In genomic region chr7:79536157-79536641, GRCm38 (mm10) we compare ENCODE assay signal across 8 mouse cellular contexts.
A peak's percentile ranks its signal among the peaks of the same experiment; 100 is the strongest.
DNase-seq lines count a peak whose midpoint lies in the region; ATAC-seq lines count a peak whose summit lies in the region.

No protein-coding gene starts in this region.

- H3K4me3 ChIP-seq in heart, embryonic 15.5 days = peak overlapping the region; percentile 45
- H3K4me3 ChIP-seq in forebrain, embryonic 10.5 days = peak overlapping the region; percentile 59
- peak overlapping the region; percentile 51 for H3K4me3 ChIP-seq in neural tube, embryonic 12.5 days

- intact Hi-C loops in left cerebral cortex, postnatal 14 days (cut with DNase I) = no loop called here
- intact Hi-C loops in gastrocnemius, postnatal 36 days (cut with DNase I) = no loop called here

- no peak overlapping the region; the same call in 1 of the 2 replicates for H3K9ac ChIP-seq in heart, embryonic 15.5 days
- peak overlapping the region; percentile 80 for H3K9ac ChIP-seq in neural tube, embryonic 12.5 days

- peak overlapping the region; percentile 72 for H3K4me2 ChIP-seq in heart, embryonic 15.5 days
- peak overlapping the region; percentile 73 for H3K4me2 ChIP-seq in neural tube, embryonic 12.5 days (replicated peaks)

- peaks cover 98% of the 10 kb centered on the region for H3K27me3 ChIP-seq in heart, embryonic 15.5 days
- H3K27me3 ChIP-seq in forebrain, embryonic 10.5 days (ENCODE audit: poor library complexity, severe bottlenecking) = peaks cover 100% of the 10 kb centered on the region
- peaks cover 38% of the 10 kb centered on the region for H3K27me3 ChIP-seq in neural tube, embryonic 12.5 days (replicated peaks)

- no peaks in the 10 kb centered on the region for H3K36me3 ChIP-seq in heart, embryonic 15.5 days
- peaks cover 23% of the 10 kb centered on the region for H3K36me3 ChIP-seq in forebrain, embryonic 10.5 days (replicated peaks)
- H3K36me3 ChIP-seq in neural tube, embryonic 12.5 days = peaks cover 10% of the 10 kb centered on the region

- under 1% methylated on average over 27 of the region's 27 CpGs for WGBS in heart, embryonic 15.5 days
- 2% methylated on average over 27 of the region's 27 CpGs for WGBS in forebrain, embryonic 10.5 days
- WGBS in neural tube, embryonic 12.5 days = under 1% methylated on average over 27 of the region's 27 CpGs

- H3K9me3 ChIP-seq in heart, embryonic 15.5 days (replicated peaks) = no peaks in the 10 kb centered on the region
- no peaks in the 10 kb centered on the region for H3K9me3 ChIP-seq in forebrain, embryonic 10.5 days
- no peaks in the 10 kb centered on the region for H3K9me3 ChIP-seq in neural tube, embryonic 12.5 days

- H3K27ac ChIP-seq in heart, embryonic 15.5 days = no peak overlapping the region
- peak overlapping the region; percentile 95 for H3K27ac ChIP-seq in forebrain, embryonic 10.5 days
- H3K27ac ChIP-seq in neural tube, embryonic 12.5 days = peak overlapping the region; percentile 98

- ATAC-seq in heart, embryonic 15.5 days (replicated peaks; ENCODE audit: insufficient number of reproducible peaks, insufficient read depth, low FRiP score, low read depth) = no peak
- peak; percentile 74 for ATAC-seq in neural tube, embryonic 12.5 days (ENCODE audit: low FRiP score, low read depth)

- DNase-seq in heart, adult 8-10 months (ENCODE audit: low spot score) = no peak
- DNase-seq in R1 (ENCODE audit: low read depth, low spot score) = peak; percentile 74
- DNase-seq in forebrain, embryonic 10.5 days (ENCODE audit: extremely low spot score, low spot score) = peak; percentile 84
- DNase-seq in left cerebral cortex, postnatal 14 days (ENCODE audit: low spot score in 2 of 2) = peak; percentile 69 to 72
- DNase-seq in gastrocnemius, postnatal 36 days = no peak
- DNase-seq in gastrocnemius, postnatal 4 days (ENCODE audit: low spot score in 2 of 2) = no peak

- H3K4me1 ChIP-seq in heart, embryonic 15.5 days (replicated peaks) = peaks cover 22% of the 10 kb centered on the region
- peaks cover 84% of the 10 kb centered on the region for H3K4me1 ChIP-seq in forebrain, embryonic 10.5 days
- peaks cover 61% of the 10 kb centered on the region for H3K4me1 ChIP-seq in neural tube, embryonic 12.5 days

Comparison
In these comparisons a context has a peak if more than half of its experiments do, and no peak if none do; other contexts are left out.
1. DNase-seq: peak in R1 (single experiment), forebrain, embryonic 10.5 days (single experiment) and left cerebral cortex, postnatal 14 days (2 of 2); none in heart, adult 8-10 months (single experiment), gastrocnemius, postnatal 36 days (0 of 2) and gastrocnemius, postnatal 4 days (0 of 2).
2. Peak in every context shown above with its lines, with median percentiles within 50 percentile points of each other: H3K4me3 ChIP-seq.